Mouse (Mus musculus) limb, embryonic 12.5 days (tissue): ENCODE data around the gene Rhog. TPM values are rescaled to one million over a fixed set of nuclear protein-coding genes. Genes with fewer than 3 reads are reported as not detected.

Experiments
- polyA plus RNA-seq: library from polyadenylated mRNA; unstranded; fragments of >200 nt; fragmentation: Nextera tagmentation; extraction: Ambion mirVana; gene quantifications from 2 replicates; pipeline ENCODE4 v1.2.1, GENCODE M21; 2016

The Rhog gene
- polyA plus RNA-seq, 1 experiment from 2014 or later: 47.8 TPM

Other genes starting within 250 kb of the Rhog start
- gene Il18bp, start 237.4 kb downstream of the Rhog start, polyA plus RNA-seq: 3.4 and 3.7 TPM in 2 replicates
- gene Rnf121, start 190.6 kb downstream of the Rhog start, polyA plus RNA-seq: 28.8 and 30.7 TPM in 2 replicates
- gene Xndc1, start 190.5 kb downstream of the Rhog start, polyA plus RNA-seq: 48.7 and 51.7 TPM in 2 replicates
- 2.3 and 2.9 TPM in 2 replicates for gene Xntrpc, start 190.3 kb downstream of the Rhog start, polyA plus RNA-seq
- not detected in 2 replicates for gene Trpc2, start 172.9 kb downstream of the Rhog start, polyA plus RNA-seq
- gene Art1, start 154.3 kb downstream of the Rhog start, polyA plus RNA-seq: 8.0 and 8.3 TPM in 2 replicates
- 5.1 and 7.2 TPM in 2 replicates for gene Art5, start 146.6 kb downstream of the Rhog start, polyA plus RNA-seq
- not detected in 2 replicates for gene Chrna10, start 139.2 kb downstream of the Rhog start, polyA plus RNA-seq
- 50.5 and 51.8 TPM in 2 replicates for gene Nup98, start 45.9 kb downstream of the Rhog start, polyA plus RNA-seq
- 82.0 and 84.9 TPM in 2 replicates for gene Pgap2, start 45.8 kb downstream of the Rhog start, polyA plus RNA-seq
- 17.7 and 25.3 TPM in 2 replicates for gene Stim1, start 11.8 kb upstream of the Rhog start, polyA plus RNA-seq
- 190 and 192 TPM in 2 replicates for gene Rrm1, start 185.6 kb upstream of the Rhog start, polyA plus RNA-seq
- gene Olfr543, start 225.6 kb upstream of the Rhog start, polyA plus RNA-seq: 0.24 and 0.33 TPM in 2 replicates
- gene Olfr544, start 232.3 kb upstream of the Rhog start, polyA plus RNA-seq: not detected in 2 replicates
- 0.09 TPM in 1 of 2 replicates, not detected in the other for gene Olfr545, start 243.5 kb upstream of the Rhog start, polyA plus RNA-seq